Comparison of ENCODE assay signal across 17 mouse cellular contexts in genomic region chr12:8438638-8439037, GRCm38 (mm10).
DNase-seq lines count a peak whose midpoint lies in the region; ATAC-seq lines count a peak whose summit lies in the region.
"Had no signal": no experiment of that assay in that cellular context is flagged by ENCODE, and none has a peak within 500 bp of the region (broad histone marks: within the 10 kb centered on the region; RNA-seq: fewer than 3 reads in every experiment).

No protein-coding gene starts in this region.

- DNase-seq in cerebellum, postnatal 10 days: peak; percentile 75 to 86
- DNase-seq in cerebellum, adult 11 months: no peak
- DNase-seq in heart, embryonic 10.5 days (ENCODE audit: low spot score): no peak
- DNase-seq in heart, postnatal 36 days: no peak
- no peak for DNase-seq in hindbrain, embryonic 10.5 days (ENCODE audit: low spot score)
- DNase-seq in hindbrain, embryonic 11.5 days (ENCODE audit: low spot score): no peak
- DNase-seq: adrenal gland, postnatal 36 days; cerebellum, adult 8-10 months; gastrocnemius, postnatal 36 days; kidney, adult 2 months had no signal

- no peak overlapping the region for H3K4me3 ChIP-seq in heart, embryonic 10.5 days
- H3K4me3 ChIP-seq in hindbrain, embryonic 10.5 days: no peak overlapping the region
- H3K4me3 ChIP-seq in hindbrain, embryonic 11.5 days (ENCODE audit: low read depth, low read length): no peak overlapping the region
- H3K4me3 ChIP-seq: embryonic facial prominence, embryonic 10.5 days; hindbrain, embryonic 15.5 days; kidney, embryonic 15.5 days had no signal

- no peak overlapping the region for H3K4me2 ChIP-seq in hindbrain, embryonic 11.5 days (replicated peaks; ENCODE audit: low read depth, low read length)
- H3K4me2 ChIP-seq: hindbrain, embryonic 15.5 days; kidney, embryonic 15.5 days had no signal

- intact Hi-C loops in heart, postnatal 36 days (cut with DNase I): no loop called here

- no peaks in the 10 kb centered on the region for H3K27me3 ChIP-seq in heart, embryonic 10.5 days (ENCODE audit: insufficient read depth, poor library complexity, severe bottlenecking)
- H3K27me3 ChIP-seq in hindbrain, embryonic 10.5 days (ENCODE audit: insufficient read depth, poor library complexity, severe bottlenecking): no peaks in the 10 kb centered on the region
- no peaks in the 10 kb centered on the region for H3K27me3 ChIP-seq in hindbrain, embryonic 11.5 days (ENCODE audit: control insufficient read depth, insufficient read depth, low read length)
- H3K27me3 ChIP-seq: CH12.LX; hindbrain, embryonic 15.5 days; kidney, embryonic 15.5 days had no signal

- no peak for ATAC-seq in hindbrain, embryonic 11.5 days (ENCODE audit: low FRiP score)
- ATAC-seq in activated CD4-positive, CD25-positive, alpha-beta regulatory T cell, adult 4 months: no peak
- ATAC-seq: forebrain, embryonic 14.5 days; intestine, embryonic 16.5 days had no signal

- H3K36me3 ChIP-seq in heart, embryonic 10.5 days: no peaks in the 10 kb centered on the region
- no peaks in the 10 kb centered on the region for H3K36me3 ChIP-seq in hindbrain, embryonic 10.5 days
- no peaks in the 10 kb centered on the region for H3K36me3 ChIP-seq in hindbrain, embryonic 11.5 days (ENCODE audit: control insufficient read depth, insufficient read depth, low read length)
- H3K36me3 ChIP-seq: embryonic facial prominence, embryonic 10.5 days; hindbrain, embryonic 15.5 days; kidney, embryonic 15.5 days had no signal

- no peaks in the 10 kb centered on the region for H3K9me3 ChIP-seq in heart, embryonic 10.5 days
- H3K9me3 ChIP-seq in hindbrain, embryonic 10.5 days: no peaks in the 10 kb centered on the region
- no peaks in the 10 kb centered on the region for H3K9me3 ChIP-seq in hindbrain, embryonic 11.5 days (ENCODE audit: control insufficient read depth, low read length)
- H3K9me3 ChIP-seq: embryonic facial prominence, embryonic 10.5 days; hindbrain, embryonic 15.5 days; kidney, embryonic 15.5 days had no signal

- 63% methylated on average over 4 of the region's 4 CpGs for WGBS in heart, embryonic 10.5 days
- WGBS in hindbrain, embryonic 10.5 days: 80% methylated on average over 4 of the region's 4 CpGs
- WGBS in hindbrain, embryonic 11.5 days: 89% methylated on average over 4 of the region's 4 CpGs

- H3K27ac ChIP-seq in heart, embryonic 10.5 days: peak overlapping the region; percentile 22; the same call in 1 of the 2 replicates
- H3K27ac ChIP-seq in hindbrain, embryonic 10.5 days: peak overlapping the region; percentile 10; the same call in 1 of the 2 replicates
- no peak overlapping the region for H3K27ac ChIP-seq in hindbrain, embryonic 11.5 days (ENCODE audit: low read depth, low read length)
- H3K27ac ChIP-seq: embryonic facial prominence, embryonic 10.5 days; hindbrain, embryonic 15.5 days; kidney, embryonic 15.5 days had no signal

- no peak overlapping the region for H3K9ac ChIP-seq in hindbrain, embryonic 11.5 days (ENCODE audit: low read depth, low read length)
- H3K9ac ChIP-seq: hindbrain, embryonic 15.5 days; kidney, embryonic 15.5 days had no signal

- peaks cover 35% of the 10 kb centered on the region for H3K4me1 ChIP-seq in heart, embryonic 10.5 days
- peaks cover 27% of the 10 kb centered on the region for H3K4me1 ChIP-seq in hindbrain, embryonic 10.5 days (replicated peaks)
- H3K4me1 ChIP-seq in hindbrain, embryonic 11.5 days (replicated peaks; ENCODE audit: control insufficient read depth, insufficient read depth, low read length): no peaks in the 10 kb centered on the region

Comparison
In these comparisons a context has a peak if more than half of its experiments do, and no peak if none do; other contexts are left out.
1. DNase-seq: peak in cerebellum, postnatal 10 days (2 of 2); none in cerebellum, adult 11 months (single experiment), heart, embryonic 10.5 days (single experiment), heart, postnatal 36 days (0 of 2), hindbrain, embryonic 10.5 days (single experiment) and hindbrain, embryonic 11.5 days (single experiment).